Mouse (Mus musculus) fibroblast of lung, adult 2 months (primary cell): ENCODE data around the gene Nbas.

Experiments
- DNase-seq: peaks from one replicate; pipeline ENCODE4 v3.0.0-alpha.2; 2011; ENCODE audit warnings: low read depth

Nbas gene

GRCm38 (mm10) chr12:13532731-13533365 is 263.9 kb downstream of the Nbas start:
- no peak for DNase-seq

- DNase-seq = no peak
Observed at GRCm38 (mm10) chr12:13539171-13539570, 270.2 kb downstream of the Nbas start.

GRCm38 (mm10) chr12:13543806-13544205 is 274.9 kb downstream of the Nbas start:
- DNase-seq = no peak

GRCm38 (mm10) chr12:13563646-13564289 is 294.8 kb downstream of the Nbas start:
- DNase-seq = no peak

- no peak for DNase-seq
Observed at GRCm38 (mm10) chr12:13564330-13564729, 295.4 kb downstream of the Nbas start.

- DNase-seq = no peak
Observed at GRCm38 (mm10) chr12:13566421-13566820, 297.5 kb downstream of the Nbas start.

GRCm38 (mm10) chr12:13575158-13575557 is 306.2 kb downstream of the Nbas start:
- DNase-seq = no peak

GRCm38 (mm10) chr12:13575605-13576600 is 307.0 kb downstream of the Nbas start:
- peak; percentile 25 for DNase-seq

GRCm38 (mm10) chr12:13576761-13577160 is 307.8 kb downstream of the Nbas start:
- DNase-seq = no peak

GRCm38 (mm10) chr12:13580796-13581195 is 311.9 kb downstream of the Nbas start:
- no peak for DNase-seq

GRCm38 (mm10) chr12:13583386-13583785 is 314.5 kb downstream of the Nbas start:
- no peak for DNase-seq

GRCm38 (mm10) chr12:13585527-13586156 is 316.7 kb downstream of the Nbas start:
- DNase-seq = no peak

GRCm38 (mm10) chr12:13587675-13588074 is 318.7 kb downstream of the Nbas start:
- no peak for DNase-seq

GRCm38 (mm10) chr12:13589021-13589420 is 320.1 kb downstream of the Nbas start:
- no peak for DNase-seq

GRCm38 (mm10) chr12:13594746-13595469 is 326.0 kb downstream of the Nbas start:
- no peak for DNase-seq

GRCm38 (mm10) chr12:13597026-13597425 is 328.1 kb downstream of the Nbas start:
- no peak for DNase-seq

GRCm38 (mm10) chr12:13598545-13598944 is 329.6 kb downstream of the Nbas start:
- DNase-seq = no peak

GRCm38 (mm10) chr12:13602414-13602813 is 333.5 kb downstream of the Nbas start:
- DNase-seq = no peak

- DNase-seq = no peak
Observed at GRCm38 (mm10) chr12:13607021-13607420, 338.1 kb downstream of the Nbas start.

GRCm38 (mm10) chr12:13609027-13609426 is 340.1 kb downstream of the Nbas start:
- DNase-seq = no peak

- DNase-seq = no peak
Observed at GRCm38 (mm10) chr12:13613041-13613440, 344.1 kb downstream of the Nbas start.
